Mouse (Mus musculus) hindbrain, embryonic 14.5 days (tissue): Measurements from ENCODE around the gene Pigq. TPM values are rescaled to one million over a fixed set of nuclear protein-coding genes. Genes with fewer than 3 reads are reported as not detected.

ENCODE experiments used
- ATAC-seq: fragments of 200-750 bp; cut with Nextera tagmentation; 2 replicates; pipeline ENCODE4 v1.8.0; 2017; ENCODE audit warnings: moderate number of reproducible peaks, mild to moderate bottlenecking, moderate TSS enrichment, moderate library complexity; ENCODE audit not compliant: low FRiP score
- DNase-seq: peaks from one replicate; pipeline ENCODE4 v3.0.0-alpha.2; 2015; ENCODE audit warnings: low spot score
- H3K27ac ChIP-seq: fragments of 300-500 bp; sonication (generic); 2 replicates; pipeline ENCODE4 v1.5.1; 2014; ENCODE audit warnings: mild to moderate bottlenecking, moderate library complexity
- H3K27me3 ChIP-seq: fragments of 300-500 bp; sonication (generic); 2 replicates; pipeline ENCODE4 v1.6.1; 2014; ENCODE audit warnings: mild to moderate bottlenecking, low read length, mixed read lengths; ENCODE audit not compliant: control insufficient read depth, insufficient read depth
- H3K36me3 ChIP-seq: fragments of 300-500 bp; sonication (generic); replicated peaks from 2 replicates; pipeline ENCODE4 v1.6.1; 2014; ENCODE audit not compliant: control insufficient read depth, insufficient read depth
- H3K4me1 ChIP-seq: fragments of 300-500 bp; sonication (generic); replicated peaks from 2 replicates; pipeline ENCODE4 v1.6.1; 2014; ENCODE audit warnings: antibody characterized with exemption, low read length, mixed read lengths; ENCODE audit not compliant: control insufficient read depth, insufficient read depth
- H3K4me2 ChIP-seq: fragments of 300-500 bp; sonication (generic); replicated peaks from 2 replicates; pipeline ENCODE4 v1.6.1; 2014; ENCODE audit warnings: mild to moderate bottlenecking, moderate library complexity
- H3K4me3 ChIP-seq: fragments of 300-500 bp; sonication (generic); replicated peaks from 2 replicates; pipeline ENCODE4 v1.5.1; 2014; ENCODE audit warnings: mild to moderate bottlenecking, low read length
- H3K9ac ChIP-seq: fragments of 300-500 bp; sonication (generic); 2 replicates; pipeline ENCODE4 v1.6.1; 2014
- H3K9me3 ChIP-seq: fragments of 300-500 bp; sonication (generic); 2 replicates; pipeline ENCODE4 v1.6.1; 2016; ENCODE audit warnings: low read length; ENCODE audit not compliant: control insufficient read depth
- WGBS: fragments of 180-500 bp; shearing (Covaris S2); extraction: QIAGEN DNeasy Blood & Tissue Kit; methylation state at CpG from one replicate; pipeline ENCODE4 v1.1.7; 2014; 5-methylcytosine and 5-hydroxymethylcytosine counted together
- polyA plus RNA-seq: library from polyadenylated mRNA; unstranded; fragments of >200 nt; fragmentation: Nextera tagmentation; extraction: Ambion mirVana; gene quantifications from 2 replicates; pipeline ENCODE4 v1.2.1, GENCODE M21; 2014

Gene Pigq
- polyA plus RNA-seq, 1 experiment from 2014 or later: 64.2 TPM

DNA sequence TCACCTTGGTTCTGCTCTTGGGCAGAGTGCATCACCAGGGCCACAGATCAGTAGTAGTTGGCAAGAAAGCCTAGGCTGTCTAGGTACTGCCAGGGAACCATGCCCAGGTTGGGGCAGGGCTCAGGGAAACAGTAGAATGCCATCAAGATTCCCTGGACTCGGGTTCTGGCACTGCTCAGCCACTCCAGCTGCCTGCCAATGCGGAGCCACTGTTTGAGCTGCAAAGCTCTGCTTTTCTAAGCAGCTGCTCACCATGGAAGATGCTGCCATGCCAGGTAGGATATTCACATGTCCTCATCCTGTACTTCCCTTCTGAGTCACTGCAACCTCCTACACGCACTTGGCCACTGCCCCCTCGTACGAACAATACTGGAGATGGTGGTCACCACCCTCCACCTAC is 36.1 kb upstream of the Pigq start:
- 88% methylated on average over 5 of the region's 5 CpGs for WGBS
- Histone ChIP-seq H3K27ac (no peak overlapping the region), H3K4me3 (no peak overlapping the region), H3K9ac (no peak overlapping the region), H3K36me3 (no peaks in the 10 kb centered on the region), H3K27me3 (no peaks in the 10 kb centered on the region), H3K4me1 (peaks cover 20% of the 10 kb centered on the region), H3K4me2 (no peak overlapping the region), H3K9me3 (no peaks in the 10 kb centered on the region)
- ATAC-seq: no peak
- DNase-seq: no peak

DNA sequence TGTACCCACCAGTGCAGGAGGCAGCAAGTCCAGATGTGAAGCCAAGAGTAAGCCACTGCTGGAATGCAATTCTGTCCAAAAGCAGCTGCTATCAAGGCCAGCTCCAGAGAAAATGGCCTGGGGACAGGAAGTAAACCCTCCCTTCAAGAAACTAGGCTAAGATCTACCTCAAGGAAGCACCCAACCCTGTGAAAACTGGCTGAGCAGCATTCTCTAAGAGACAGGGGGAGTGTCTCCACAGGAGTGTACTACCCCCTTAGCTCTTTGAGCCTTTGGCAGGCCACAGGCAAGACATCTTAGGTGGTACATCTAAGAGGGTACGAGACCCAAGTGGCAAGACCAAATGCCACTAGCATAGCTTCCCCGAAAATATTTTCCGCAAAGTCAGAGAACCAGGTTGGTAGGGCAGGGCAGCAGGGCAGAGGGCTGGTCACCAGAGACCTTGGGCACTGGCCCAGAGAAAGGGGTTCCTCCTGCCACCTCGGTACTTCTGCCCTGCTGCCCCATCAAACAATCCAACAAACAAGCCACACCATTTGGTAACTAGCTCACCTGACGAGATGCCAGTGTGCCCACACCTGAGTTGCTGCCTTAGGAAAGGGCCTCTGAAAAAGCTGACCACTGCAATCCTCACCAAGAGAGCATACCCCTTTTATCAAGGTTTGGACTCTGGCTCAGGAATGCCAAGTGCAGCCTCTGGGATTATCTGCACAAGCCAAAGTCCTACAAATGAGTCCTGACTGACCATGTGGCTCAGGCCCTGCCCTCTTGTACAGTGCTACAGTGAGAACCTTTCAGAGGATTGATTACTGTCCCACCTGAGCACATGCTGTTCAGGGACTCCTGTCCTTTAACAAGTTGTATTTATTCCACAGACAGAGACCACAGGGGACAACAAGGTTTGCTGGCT is 35.3 kb upstream of the Pigq start:
- Histone ChIP-seq H3K27me3 (no peaks in the 10 kb centered on the region), H3K36me3 (no peaks in the 10 kb centered on the region), H3K27ac (no peak overlapping the region), H3K4me3 (no peak overlapping the region), H3K9me3 (no peaks in the 10 kb centered on the region), H3K4me1 (peaks cover 20% of the 10 kb centered on the region), H3K4me2 (no peak overlapping the region), H3K9ac (no peak overlapping the region; the same call in 1 of the 2 replicates)
- ATAC-seq: no peak
- no peak for DNase-seq
- WGBS: 90% methylated on average over 5 of the region's 5 CpGs

DNA sequence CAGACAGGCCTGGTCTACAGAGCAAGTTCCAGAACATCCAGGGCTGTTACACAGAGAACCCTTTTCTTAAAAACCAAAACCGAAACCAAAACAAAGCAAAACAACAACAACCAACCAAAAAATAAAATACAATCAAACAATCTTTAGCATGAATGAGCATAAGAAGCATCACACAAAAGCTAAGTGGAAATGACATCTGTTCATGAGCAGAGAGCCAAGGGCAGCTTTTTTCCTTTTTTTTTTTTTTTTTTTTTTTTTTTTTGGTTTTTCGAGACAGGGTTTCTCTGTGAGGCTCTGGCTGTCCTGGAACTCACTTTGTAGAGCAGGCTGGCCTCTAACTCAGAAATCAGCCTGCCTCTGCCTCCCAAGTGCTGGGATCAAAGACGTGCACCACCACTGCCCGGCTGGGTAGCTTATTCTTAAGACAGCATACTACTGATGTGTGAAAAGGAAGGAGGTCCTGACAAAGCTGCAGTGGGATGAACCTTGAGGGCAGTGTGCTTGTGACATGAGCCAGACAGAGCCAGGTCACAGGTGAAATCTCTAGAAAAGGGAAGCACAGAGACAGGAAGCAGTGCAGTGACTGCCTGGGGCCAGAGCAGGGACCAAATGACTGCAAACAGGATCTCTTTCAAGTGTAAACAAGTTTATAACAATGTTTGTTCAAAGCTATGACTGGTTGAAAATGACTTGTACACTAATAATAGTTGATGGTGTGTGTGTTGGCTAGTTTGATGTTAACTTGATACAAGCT is 26.4 kb upstream of the Pigq start:
- DNase-seq (no peak), ATAC-seq (no peak)
- no peak overlapping the region for H3K4me3 ChIP-seq
- H3K4me2 ChIP-seq: no peak overlapping the region
- no peak overlapping the region for H3K9ac ChIP-seq
- H3K27ac ChIP-seq: no peak overlapping the region
- no peaks in the 10 kb centered on the region for H3K27me3 ChIP-seq
- no peaks in the 10 kb centered on the region for H3K4me1 ChIP-seq
- WGBS: 79% methylated on average over 4 of the region's 4 CpGs
- no peaks in the 10 kb centered on the region for H3K36me3 ChIP-seq
- no peaks in the 10 kb centered on the region for H3K9me3 ChIP-seq

DNA sequence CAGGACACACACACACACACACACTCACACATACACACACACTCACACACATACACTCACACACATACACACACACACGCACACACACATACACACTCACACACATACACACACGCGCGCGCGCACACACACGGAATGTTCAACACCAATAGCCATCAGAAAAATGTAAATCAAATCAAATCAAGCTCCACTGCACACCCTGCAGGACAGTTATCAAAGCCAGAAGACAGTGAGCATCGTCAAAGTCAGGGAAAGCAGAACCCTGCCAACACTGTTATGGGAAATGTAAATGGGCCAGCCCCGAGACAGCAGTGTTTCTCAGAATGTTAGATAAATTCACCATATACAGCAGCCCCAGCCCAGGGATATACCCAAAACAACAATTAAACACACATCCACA is 25.7 kb upstream of the Pigq start:
- no peak overlapping the region for H3K9ac ChIP-seq
- H3K4me3 ChIP-seq: no peak overlapping the region

DNA sequence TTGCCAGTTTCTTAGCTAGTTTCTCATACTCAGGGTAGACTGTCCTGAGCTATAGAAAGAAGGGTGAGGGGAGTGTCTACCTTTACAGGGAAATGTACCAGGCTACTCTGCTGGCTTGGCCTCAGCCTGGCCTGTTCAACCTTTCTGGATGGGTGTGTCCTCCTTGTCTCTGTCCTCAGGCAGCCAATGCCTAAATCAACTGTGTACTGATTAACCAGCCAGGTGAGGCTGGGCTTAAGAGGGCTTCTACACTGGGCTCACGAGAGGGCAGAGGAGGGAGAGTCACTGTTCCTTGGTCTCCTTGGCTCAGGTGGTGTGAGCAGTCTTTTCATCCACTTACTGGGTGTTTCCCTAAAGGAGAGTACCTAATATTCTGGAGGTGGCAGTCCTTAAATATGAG is 23.4 kb upstream of the Pigq start:
- no peak for DNase-seq
- no peaks in the 10 kb centered on the region for H3K9me3 ChIP-seq
- no peak overlapping the region for H3K4me3 ChIP-seq
- peaks cover 13% of the 10 kb centered on the region for H3K36me3 ChIP-seq
- no peak overlapping the region for H3K4me2 ChIP-seq
- no peaks in the 10 kb centered on the region for H3K27me3 ChIP-seq
- H3K9ac ChIP-seq: no peak overlapping the region
- 75% methylated on average over 1 of the region's 1 CpGs for WGBS
- no peak overlapping the region for H3K27ac ChIP-seq
- ATAC-seq: no peak
- H3K4me1 ChIP-seq: no peaks in the 10 kb centered on the region

More for the DNA sequence above, 25.7 kb upstream of the Pigq start:
- ATAC-seq (no peak), DNase-seq (no peak)
- Histone ChIP-seq H3K27me3 (no peaks in the 10 kb centered on the region), H3K4me2 (no peak overlapping the region), H3K36me3 (no peaks in the 10 kb centered on the region), H3K27ac (no peak overlapping the region), H3K9me3 (no peaks in the 10 kb centered on the region), H3K4me1 (no peaks in the 10 kb centered on the region)
- WGBS: 85% methylated on average over 9 of the region's 9 CpGs

DNA sequence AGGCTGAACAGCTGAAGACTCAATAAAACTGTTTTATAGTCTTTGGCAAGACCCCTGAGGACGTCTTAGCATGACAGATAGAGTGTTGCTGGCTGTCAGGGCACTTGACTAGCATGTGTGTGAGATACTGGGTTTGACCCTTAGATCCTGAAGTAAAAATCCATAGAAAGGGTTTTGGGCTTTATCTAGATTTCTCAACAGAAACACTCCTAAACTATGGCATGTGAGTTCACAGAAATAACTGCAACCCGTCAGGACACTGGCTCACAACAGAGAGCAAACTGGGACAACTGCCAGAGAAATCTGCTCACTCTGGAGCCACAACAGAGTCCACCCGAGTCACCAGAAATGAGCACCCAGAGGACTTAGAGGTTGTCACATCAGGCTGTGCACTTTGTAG is 22.9 kb upstream of the Pigq start:
- no peak overlapping the region for H3K9ac ChIP-seq
- ATAC-seq: no peak
- no peaks in the 10 kb centered on the region for H3K27me3 ChIP-seq
- H3K4me3 ChIP-seq: no peak overlapping the region
- peaks cover 14% of the 10 kb centered on the region for H3K36me3 ChIP-seq
- no peak overlapping the region for H3K4me2 ChIP-seq
- H3K4me1 ChIP-seq: no peaks in the 10 kb centered on the region
- no peaks in the 10 kb centered on the region for H3K9me3 ChIP-seq
- H3K27ac ChIP-seq: no peak overlapping the region
- DNase-seq: no peak
- WGBS: 68% methylated on average over 3 of the region's 3 CpGs

DNA sequence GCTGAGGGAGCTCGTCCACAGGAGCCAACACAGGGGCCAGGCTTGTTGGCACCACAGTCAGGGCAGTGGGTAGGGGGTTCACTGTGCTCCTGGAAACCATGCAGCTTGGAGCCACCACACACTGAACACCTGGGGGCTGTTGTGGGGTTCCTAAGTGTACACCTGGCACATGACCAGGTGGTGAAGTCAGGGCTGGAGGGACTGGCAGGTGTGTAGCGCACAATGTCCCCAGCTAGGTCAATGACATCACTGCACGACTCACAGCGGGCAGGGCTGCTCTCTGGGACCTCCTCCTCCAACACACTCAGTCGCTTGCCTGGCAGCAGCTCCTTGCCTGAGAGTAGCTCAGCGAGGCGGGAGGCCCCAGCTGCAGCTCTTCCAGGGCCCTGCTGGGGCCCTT is 19.5 kb upstream of the Pigq start:
- Histone ChIP-seq H3K27me3 (no peaks in the 10 kb centered on the region), H3K9me3 (no peaks in the 10 kb centered on the region), H3K4me1 (no peaks in the 10 kb centered on the region), H3K27ac (no peak overlapping the region), H3K4me2 (no peak overlapping the region), H3K4me3 (no peak overlapping the region), H3K9ac (no peak overlapping the region), H3K36me3 (peaks cover 31% of the 10 kb centered on the region)
- WGBS: 90% methylated on average over 7 of the region's 7 CpGs
- DNase-seq (no peak), ATAC-seq (no peak)

DNA sequence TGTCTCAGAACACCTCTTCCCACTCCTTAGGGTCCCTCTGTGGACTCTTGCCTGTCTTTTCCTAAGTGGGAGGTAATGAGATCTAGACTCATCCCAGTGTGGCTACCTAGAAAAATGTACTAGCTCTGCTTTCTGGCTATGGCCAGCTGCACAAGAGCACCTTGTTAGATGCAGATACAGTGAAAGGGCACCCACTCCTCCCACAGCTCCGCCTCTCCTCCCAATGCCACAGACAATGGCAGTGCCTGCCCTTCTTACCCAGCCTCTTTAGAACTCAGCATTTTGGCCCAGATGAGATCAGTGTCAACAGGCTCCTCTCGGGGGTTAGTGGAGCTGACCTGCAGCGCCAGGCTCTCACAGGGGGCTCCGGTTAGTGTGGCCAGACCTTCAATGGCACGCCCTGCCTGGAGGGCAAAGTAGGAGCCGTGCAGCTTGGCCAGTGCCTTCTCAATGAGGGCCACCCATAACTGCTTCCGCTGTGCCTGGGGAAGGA is 17.7 kb upstream of the Pigq start:
- Histone ChIP-seq H3K4me2 (no peak overlapping the region), H3K9me3 (no peaks in the 10 kb centered on the region), H3K27ac (no peak overlapping the region), H3K4me3 (no peak overlapping the region), H3K9ac (no peak overlapping the region), H3K27me3 (no peaks in the 10 kb centered on the region), H3K4me1 (no peaks in the 10 kb centered on the region), H3K36me3 (peaks cover 40% of the 10 kb centered on the region)
- DNase-seq (no peak), ATAC-seq (no peak)
- 91% methylated on average over 7 of the region's 7 CpGs for WGBS

DNA sequence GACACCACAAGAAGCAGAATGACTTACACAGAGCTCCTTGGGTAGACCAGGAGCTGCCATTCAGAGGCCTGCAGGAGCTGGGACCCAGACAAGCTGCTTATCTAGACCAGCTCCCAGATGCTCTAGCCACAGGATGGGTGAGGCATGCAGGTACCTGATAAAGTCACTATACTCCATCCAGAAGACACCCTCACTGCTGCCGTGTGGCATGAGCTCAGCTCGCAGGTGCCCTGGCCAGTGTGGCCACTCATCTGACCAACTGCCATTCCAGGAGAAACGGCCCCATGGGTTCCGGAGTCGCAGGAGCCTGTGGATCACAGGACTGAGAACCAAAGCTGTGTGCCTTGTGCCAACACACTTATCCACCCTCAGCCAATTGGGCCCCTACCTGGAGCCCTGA is 16.8 kb upstream of the Pigq start:
- Histone ChIP-seq H3K4me1 (no peaks in the 10 kb centered on the region), H3K4me3 (no peak overlapping the region), H3K9ac (no peak overlapping the region), H3K27me3 (no peaks in the 10 kb centered on the region), H3K9me3 (no peaks in the 10 kb centered on the region), H3K4me2 (no peak overlapping the region), H3K27ac (no peak overlapping the region), H3K36me3 (peaks cover 40% of the 10 kb centered on the region)
- WGBS: 94% methylated on average over 5 of the region's 5 CpGs
- DNase-seq: no peak
- ATAC-seq: no peak
